In genomic region chr12:111559647-111560258, GRCm38 (mm10) we compare ENCODE assay signal across 9 mouse cellular contexts. TPM values are rescaled to one million over a fixed set of nuclear protein-coding genes. Genes with fewer than 3 reads are reported as not detected.
DNase-seq lines count a peak whose midpoint lies in the region; ATAC-seq lines count a peak whose summit lies in the region.
"Had no signal": no experiment of that assay in that cellular context is flagged by ENCODE, and none has a peak within 500 bp of the region (broad histone marks: within the 10 kb centered on the region; RNA-seq: fewer than 3 reads in every experiment).

No protein-coding gene starts in this region.

- peak; percentile 61 for DNase-seq in 3134 (ENCODE audit: extremely low read depth, insufficient read length, low spot score)
- peak; percentile 53 to 63 for DNase-seq in CD8-positive naive resting alpha-beta T cell, adult 2 months (ENCODE audit: low read depth in 2 of 2, low spot score in 2 of 2)
- peak; percentile 43 for DNase-seq in layer of hippocampus, adult 9-10 months (ENCODE audit: low spot score)
- peak; percentile 38 for DNase-seq in lung, postnatal 10 days
- DNase-seq in right cerebral cortex, postnatal 36 days (ENCODE audit: low spot score in 2 of 2) = peak; percentile 68 to 76
- DNase-seq in adrenal gland, adult 2 months = no peak
- DNase-seq in embryo, embryonic 10 days (ENCODE audit: low spot score) = no peak

- H3K4me2 ChIP-seq in forebrain, embryonic 16.5 days (ENCODE audit: low read length) = peak overlapping the region; percentile 15; the same call in 1 of the 2 replicates

- H3K9ac ChIP-seq in forebrain, embryonic 16.5 days (replicated peaks; ENCODE audit: low read depth, low read length) = 0 out of 2 replicates have a peak overlapping the region, but pooled peaks have one; percentile 27

- H3K36me3 ChIP-seq in forebrain, embryonic 16.5 days (ENCODE audit: control insufficient read depth, insufficient read depth) = no peaks in the 10 kb centered on the region

- no peaks in the 10 kb centered on the region for H3K27me3 ChIP-seq in forebrain, embryonic 16.5 days (replicated peaks; ENCODE audit: control insufficient read depth, insufficient read depth, low read length)

- no peaks in the 10 kb centered on the region for H3K9me3 ChIP-seq in forebrain, embryonic 16.5 days (ENCODE audit: control insufficient read depth, low read length)

- H3K4me1 ChIP-seq in forebrain, embryonic 16.5 days (replicated peaks; ENCODE audit: control insufficient read depth, insufficient read depth, low read length) = 0 out of 2 replicates have a peak, but pooled peaks cover 4% of the 10 kb centered on the region

- 59% methylated on average over 18 of the region's 18 CpGs for WGBS in forebrain, embryonic 16.5 days

- peak; percentile 61 for ATAC-seq in forebrain, embryonic 16.5 days

- H3K4me3 ChIP-seq in forebrain, embryonic 16.5 days (replicated peaks; ENCODE audit: low read length) = peak overlapping the region; percentile 13
- H3K4me3 ChIP-seq: heart, adult 2 months had no signal

- peak overlapping the region; percentile 24 for H3K27ac ChIP-seq in forebrain, embryonic 16.5 days (ENCODE audit: low read length)
- H3K27ac ChIP-seq: heart, adult 2 months had no signal

RNA-seq across cellular contexts. Expression of gene Mark3, which starts 14.6 kb away (rescaled TPM):
- polyA plus RNA-seq in forebrain, embryonic 16.5 days (2015; fragmentation: Nextera tagmentation; extraction: Ambion mirVana) = 45.0 and 49.2 TPM in 2 replicates
- total RNA-seq in adrenal gland, adult 2 months (2021) = 10 to 100 TPM; 83.2 to 95.9 TPM
- polyA plus RNA-seq in adrenal gland, adult 2 months (2012; rRNA removed) = 33.5 and 35.8 TPM in 2 replicates

RNA-seq across cellular contexts. Expression of gene Eif5, which starts 21.9 kb away (rescaled TPM):
- 549 and 607 TPM in 2 replicates for polyA plus RNA-seq in forebrain, embryonic 16.5 days (2015; fragmentation: Nextera tagmentation; extraction: Ambion mirVana)
- 100 to 1,000 TPM; 327 to 470 TPM for total RNA-seq in adrenal gland, adult 2 months (2021)
- polyA plus RNA-seq in adrenal gland, adult 2 months (2012; rRNA removed) = 210 and 254 TPM in 2 replicates

Comparison
In these comparisons a context has a peak if more than half of its experiments do, and no peak if none do; other contexts are left out.
1. DNase-seq: peak in 3134 (single experiment), CD8-positive naive resting alpha-beta T cell, adult 2 months (2 of 2), layer of hippocampus, adult 9-10 months (single experiment), lung, postnatal 10 days (single experiment) and right cerebral cortex, postnatal 36 days (2 of 2); none in adrenal gland, adult 2 months (single experiment) and embryo, embryonic 10 days (single experiment).